Mouse (Mus musculus) midbrain, embryonic 11.5 days (tissue): ENCODE measurements around the gene Zfp82. TPM values are rescaled to one million over a fixed set of nuclear protein-coding genes. Genes with fewer than 3 reads are reported as not detected.

Source experiments
- ATAC-seq: fragments of 200-750 bp; cut with Nextera tagmentation; 2 replicates; pipeline ENCODE4 v1.8.0; 2017; ENCODE audit warnings: moderate TSS enrichment, moderate library complexity; ENCODE audit not compliant: low FRiP score
- DNase-seq: peaks from one replicate; pipeline ENCODE4 v3.0.0; 2015; ENCODE audit warnings: low spot score; ENCODE audit errors: missing footprints
- H3K27ac ChIP-seq: fragments of 300-500 bp; sonication (generic); 2 replicates; pipeline ENCODE4 v1.5.1; 2014; ENCODE audit warnings: low read depth, low read length
- H3K27me3 ChIP-seq: fragments of 300-500 bp; sonication (generic); 2 replicates; pipeline ENCODE4 v1.6.1; 2014; ENCODE audit warnings: mild to moderate bottlenecking, low read length, moderate library complexity, mixed read lengths; ENCODE audit not compliant: control insufficient read depth, insufficient read depth
- H3K36me3 ChIP-seq: fragments of 300-500 bp; sonication (generic); 2 replicates; pipeline ENCODE4 v1.6.1; 2014; ENCODE audit warnings: mild to moderate bottlenecking, low read length, moderate library complexity, mixed read lengths; ENCODE audit not compliant: control insufficient read depth, insufficient read depth
- H3K4me1 ChIP-seq: fragments of 300-500 bp; sonication (generic); 2 replicates; pipeline ENCODE4 v1.6.1; 2014; ENCODE audit warnings: low read length; ENCODE audit not compliant: control insufficient read depth, insufficient read depth
- H3K4me2 ChIP-seq: fragments of 300-500 bp; sonication (generic); 2 replicates; pipeline ENCODE4 v1.6.1; 2014; ENCODE audit warnings: mild to moderate bottlenecking, moderate library complexity
- H3K4me3 ChIP-seq: fragments of 300-500 bp; sonication (generic); 2 replicates; pipeline ENCODE4 v1.5.1; 2014; ENCODE audit warnings: low read depth, low read length
- H3K9ac ChIP-seq: fragments of 300-500 bp; sonication (generic); 2 replicates; pipeline ENCODE4 v1.6.1; 2014; ENCODE audit warnings: low read length
- H3K9me3 ChIP-seq: fragments of 300-500 bp; sonication (generic); 2 replicates; pipeline ENCODE4 v1.6.1; 2016; ENCODE audit warnings: low read length; ENCODE audit not compliant: control insufficient read depth
- WGBS: fragments of 180-500 bp; shearing (Covaris S2); extraction: QIAGEN DNeasy Blood & Tissue Kit; methylation state at CpG from one replicate; pipeline ENCODE4 v1.1.7; 2014; 5-methylcytosine and 5-hydroxymethylcytosine counted together
- polyA plus RNA-seq: library from polyadenylated mRNA; unstranded; fragments of >200 nt; fragmentation: Nextera tagmentation; extraction: Ambion mirVana; gene quantifications from 2 replicates; pipeline ENCODE4 v1.2.1, GENCODE M21; 2014

The Zfp82 gene
- polyA plus RNA-seq, 1 experiment from 2014 or later: 8.8 TPM

- 74% methylated on average over 6 of the region's 6 CpGs for WGBS
- Histone ChIP-seq H3K9ac (peak overlapping the region; percentile 72; the same call in 1 of the 2 replicates), H3K27me3 (no peaks in the 10 kb centered on the region), H3K36me3 (0 out of 2 replicates have a peak, but pooled peaks cover 2% of the 10 kb centered on the region), H3K9me3 (no peaks in the 10 kb centered on the region), H3K4me3 (peak overlapping the region; percentile 45; the same call in 1 of the 2 replicates), H3K4me1 (peaks cover 11% of the 10 kb centered on the region), H3K27ac (no peak overlapping the region), H3K4me2 (peak overlapping the region; percentile 60)
- ATAC-seq (no peak), DNase-seq (no peak)
Observed at GRCm38 (mm10) chr7:30093918-30094415, 21.3 kb upstream of the Zfp82 start.

- no peaks in the 10 kb centered on the region for H3K27me3 ChIP-seq
- no peak overlapping the region for H3K9ac ChIP-seq
- H3K27ac ChIP-seq: no peak overlapping the region
- ATAC-seq (no peak), DNase-seq (no peak)
- no peak overlapping the region for H3K4me3 ChIP-seq
- H3K9me3 ChIP-seq: no peaks in the 10 kb centered on the region
- no peaks in the 10 kb centered on the region for H3K36me3 ChIP-seq
- 82% methylated on average over 9 of the region's 9 CpGs for WGBS
- peaks cover 17% of the 10 kb centered on the region for H3K4me1 ChIP-seq
- no peak overlapping the region for H3K4me2 ChIP-seq
Observed at GRCm38 (mm10) chr7:30092666-30093065, 20.0 kb upstream of the Zfp82 start.

DNA sequence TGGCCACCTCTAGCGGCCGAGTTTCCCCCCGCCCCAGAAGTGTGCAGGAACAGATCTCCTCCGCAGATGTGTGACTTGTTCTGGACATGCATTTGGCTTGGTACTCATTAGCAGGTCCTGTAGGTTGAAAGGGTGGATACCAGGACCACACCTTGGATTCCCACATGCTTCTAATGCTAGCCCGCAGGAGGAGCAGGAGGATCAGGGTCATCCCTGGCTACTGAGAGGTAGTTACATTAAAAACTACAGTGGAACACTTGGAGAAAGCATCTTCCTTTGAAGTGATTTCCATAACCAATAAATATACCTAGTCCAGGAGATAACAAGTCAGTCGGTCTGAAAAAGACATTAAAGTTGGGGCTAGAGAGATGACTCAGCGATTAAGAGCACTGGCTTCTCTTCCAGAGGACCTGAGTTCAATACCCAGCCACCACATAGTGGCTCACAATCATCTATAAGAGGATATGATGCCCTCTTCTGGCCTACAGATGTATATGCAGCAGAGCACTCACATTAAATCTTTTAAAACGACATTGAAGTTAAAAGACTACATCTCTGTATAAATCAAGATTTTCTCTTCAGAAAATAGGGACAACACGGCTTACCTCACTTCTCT, 18.4 kb upstream of the Zfp82 start:
- H3K27ac ChIP-seq: peak overlapping the region; percentile 36; the same call in 1 of the 2 replicates
- peak; percentile 8; the same call in 1 of the 2 replicates for ATAC-seq
- peak overlapping the region; percentile 54; the same call in 1 of the 2 replicates for H3K9ac ChIP-seq

GRCm38 (mm10) chr7:30090092-30090969, 17.6 kb upstream of the Zfp82 start, which contains the start of the genes Gm26920 and Zfp566:
Gene Gm26920 (minus strand): TSS chr7:30090410.
Gene Zfp566 (minus strand): TSS chr7:30090527.
- Histone ChIP-seq H3K4me1 (peaks cover 17% of the 10 kb centered on the region), H3K4me3 (peak within 1 kb of the TSS; percentile 68), H3K36me3 (peaks cover 13% of the 10 kb centered on the region; the same call in 1 of the 2 replicates), H3K9ac (peak within 1 kb of the TSS; percentile 81), H3K27me3 (no peaks in the 10 kb centered on the region), H3K27ac (peak within 1 kb of the TSS; percentile 72; the same call in 1 of the 2 replicates), H3K9me3 (no peaks in the 10 kb centered on the region), H3K4me2 (peak within 1 kb of the TSS; percentile 81)
- ATAC-seq (peak; percentile 93), DNase-seq (peak; percentile 99)
- under 1% methylated on average over 40 of the region's 40 CpGs for WGBS

More for the DNA sequence above, 18.4 kb upstream of the Zfp82 start:
- Histone ChIP-seq H3K9me3 (no peaks in the 10 kb centered on the region), H3K27me3 (no peaks in the 10 kb centered on the region), H3K4me3 (peak overlapping the region; percentile 68), H3K4me1 (peaks cover 17% of the 10 kb centered on the region), H3K4me2 (peak overlapping the region; percentile 46), H3K36me3 (peaks cover 6% of the 10 kb centered on the region; the same call in 1 of the 2 replicates)
- 8% methylated on average over 9 of the region's 9 CpGs for WGBS
- DNase-seq: peak; percentile 88

GRCm38 (mm10) chr7:30089405-30089804, 16.7 kb upstream of the Zfp82 start:
- Histone ChIP-seq H3K9ac (peak overlapping the region; percentile 81), H3K36me3 (peaks cover 17% of the 10 kb centered on the region; the same call in 1 of the 2 replicates), H3K9me3 (no peaks in the 10 kb centered on the region), H3K4me3 (peak overlapping the region; percentile 68), H3K27me3 (no peaks in the 10 kb centered on the region), H3K4me2 (peak overlapping the region; percentile 81), H3K4me1 (peaks cover 16% of the 10 kb centered on the region), H3K27ac (no peak overlapping the region)
- no peak for ATAC-seq
- DNase-seq: no peak
- WGBS: 14% methylated on average over 6 of the region's 6 CpGs

DNA sequence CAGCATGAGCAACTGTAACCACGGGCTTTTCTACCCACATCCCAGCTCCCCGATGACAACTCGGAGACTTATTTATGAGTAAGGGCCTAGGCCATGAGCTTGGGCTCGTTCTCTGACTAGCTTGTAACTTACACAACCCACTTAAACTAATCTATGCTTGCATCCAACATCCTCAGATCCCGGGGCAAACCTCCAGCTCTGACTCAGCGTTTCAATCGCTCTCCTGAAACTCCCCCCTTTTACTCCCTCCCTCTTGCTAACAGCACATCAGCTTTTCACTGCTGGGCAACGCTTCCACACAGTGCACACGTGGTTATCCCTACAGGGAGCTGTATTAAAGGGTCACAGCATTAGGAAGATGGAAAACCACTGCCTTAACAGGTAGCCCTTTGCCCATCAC, 13.8 kb upstream of the Zfp82 start:
- Histone ChIP-seq H3K4me3 (no peak overlapping the region), H3K36me3 (peaks cover 19% of the 10 kb centered on the region; the same call in 1 of the 2 replicates), H3K9ac (no peak overlapping the region), H3K27me3 (no peaks in the 10 kb centered on the region), H3K27ac (no peak overlapping the region), H3K9me3 (no peaks in the 10 kb centered on the region), H3K4me2 (no peak overlapping the region), H3K4me1 (peaks cover 12% of the 10 kb centered on the region)
- no peak for DNase-seq
- WGBS: 95% methylated on average over 9 of the region's 9 CpGs
- ATAC-seq: no peak

GRCm38 (mm10) chr7:30064622-30065021, 8.1 kb downstream of the Zfp82 start:
- H3K27me3 ChIP-seq: no peaks in the 10 kb centered on the region
- H3K9me3 ChIP-seq: no peaks in the 10 kb centered on the region
- H3K9ac ChIP-seq: no peak overlapping the region
- H3K4me2 ChIP-seq: no peak overlapping the region
- ATAC-seq: no peak
- H3K27ac ChIP-seq: no peak overlapping the region
- H3K4me3 ChIP-seq: no peak overlapping the region
- H3K36me3 ChIP-seq: no peaks in the 10 kb centered on the region; the same call in 1 of the 2 replicates
- no peaks in the 10 kb centered on the region for H3K4me1 ChIP-seq
- 82% methylated on average over 5 of the region's 5 CpGs for WGBS
- DNase-seq: no peak

DNA sequence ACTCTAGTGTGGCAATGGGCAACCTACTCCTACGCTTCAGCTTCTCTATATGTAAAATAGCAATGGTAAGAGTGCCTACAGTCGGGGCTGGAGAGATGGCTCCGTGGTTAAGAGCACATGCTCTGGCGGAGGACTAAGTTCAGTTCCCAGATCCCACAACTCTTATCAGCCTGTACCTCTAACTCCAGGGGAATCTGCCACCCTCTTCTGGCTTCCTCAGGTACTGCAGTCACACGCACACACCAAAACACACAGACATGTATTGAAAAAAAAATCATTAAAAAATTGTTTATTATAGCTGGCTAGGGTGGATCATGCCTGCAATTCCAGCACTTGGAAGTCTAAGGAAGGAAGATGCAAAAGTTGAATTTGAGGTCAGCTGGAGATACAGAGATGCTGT, 10.2 kb downstream of the Zfp82 start:
- ATAC-seq (no peak), DNase-seq (no peak)
- Histone ChIP-seq H3K9ac (no peak overlapping the region), H3K36me3 (no peaks in the 10 kb centered on the region; the same call in 1 of the 2 replicates), H3K27me3 (no peaks in the 10 kb centered on the region), H3K9me3 (no peaks in the 10 kb centered on the region), H3K4me3 (no peak overlapping the region), H3K4me2 (no peak overlapping the region), H3K27ac (no peak overlapping the region), H3K4me1 (no peaks in the 10 kb centered on the region)
- 83% methylated on average over 5 of the region's 5 CpGs for WGBS
